In genomic region chr17:45210984-45211383, GRCm38 (mm10) we compare ENCODE assay signal across 8 mouse cellular contexts.
DNase-seq lines count a peak whose midpoint lies in the region; TF ChIP-seq lines count a peak whose summit lies in the region.
"Had no signal": no experiment of that assay in that cellular context is flagged by ENCODE, and none has a peak within 500 bp of the region (broad histone marks: within the 10 kb centered on the region; RNA-seq: fewer than 3 reads in every experiment).

No protein-coding gene starts in this region.

- DNase-seq in layer of hippocampus, adult 2 months (ENCODE audit: low spot score in 2 of 2), result no peak
- DNase-seq in layer of hippocampus, postnatal 14 days (ENCODE audit: low spot score in 2 of 2), result no peak
- DNase-seq in thymus, postnatal 14 days, result peak; percentile 30
- DNase-seq in thymus, adult 18-20 months, result no peak
- DNase-seq in R1 (ENCODE audit: low read depth, low spot score), result peak; percentile 60
- no peak for DNase-seq in embryo, embryonic 11 days
- no peak for DNase-seq in right cerebral cortex, adult 2 months (ENCODE audit: low spot score in 2 of 2)

- TF ChIP-seq CTCF in layer of hippocampus, adult 2 months (conservative IDR thresholded peaks at IDR 0.05), result peak; percentile 59

- no peak overlapping the region for H3K27ac ChIP-seq in layer of hippocampus, adult 2 months
- H3K27ac ChIP-seq: limb, embryonic 12.5 days had no signal

- no peak overlapping the region for H3K4me3 ChIP-seq in layer of hippocampus, adult 2 months
- H3K4me3 ChIP-seq: limb, embryonic 12.5 days had no signal

Comparison
In these comparisons a context has a peak if more than half of its experiments do, and no peak if none do; other contexts are left out.
1. DNase-seq: peak in thymus, postnatal 14 days (single experiment) and R1 (single experiment); none in layer of hippocampus, adult 2 months (0 of 2), layer of hippocampus, postnatal 14 days (0 of 2), thymus, adult 18-20 months (0 of 2), embryo, embryonic 11 days (single experiment) and right cerebral cortex, adult 2 months (0 of 2).